Mouse (Mus musculus) heart, postnatal 0 days (tissue): ENCODE data around the gene Ly86. TPM values are rescaled to one million over a fixed set of nuclear protein-coding genes. Genes with fewer than 3 reads are reported as not detected.

Experiments
- ATAC-seq: fragments of 200-750 bp; cut with Nextera tagmentation; 2 replicates; pipeline ENCODE4 v1.8.0; 2017; ENCODE audit warnings: low read depth, moderate number of reproducible peaks, moderate library complexity; ENCODE audit not compliant: insufficient read depth
- DNase-seq: peaks from one replicate; pipeline ENCODE4 v3.0.0-alpha.2; 2016; ENCODE audit warnings: low spot score
- H3K27ac ChIP-seq: fragments of 300-500 bp; sonication (generic); 2 replicates; pipeline ENCODE4 v1.5.1; 2014; ENCODE audit warnings: low read depth, mild to moderate bottlenecking
- H3K27me3 ChIP-seq: fragments of 300-500 bp; sonication (generic); 2 replicates; pipeline ENCODE4 v1.6.1; 2014; ENCODE audit warnings: low read length, mixed read lengths; ENCODE audit not compliant: control insufficient read depth, insufficient read depth
- H3K36me3 ChIP-seq: fragments of 300-500 bp; sonication (generic); replicated peaks from 2 replicates; pipeline ENCODE4 v1.6.1; 2014; ENCODE audit warnings: low read length, mixed read lengths; ENCODE audit not compliant: control insufficient read depth, insufficient read depth
- H3K4me1 ChIP-seq: fragments of 300-500 bp; sonication (generic); 2 replicates; pipeline ENCODE4 v1.6.1; 2014; ENCODE audit warnings: antibody characterized with exemption; ENCODE audit not compliant: control insufficient read depth, insufficient read depth
- H3K4me2 ChIP-seq: fragments of 300-500 bp; sonication (generic); 2 replicates; pipeline ENCODE4 v1.6.1; 2014; ENCODE audit warnings: low read depth, mild to moderate bottlenecking, low read length, moderate library complexity
- H3K4me3 ChIP-seq: fragments of 300-500 bp; sonication (generic); 2 replicates; pipeline ENCODE4 v1.5.1; 2014; ENCODE audit warnings: low read depth, low read length
- H3K9ac ChIP-seq: fragments of 300-500 bp; sonication (generic); replicated peaks from 2 replicates; pipeline ENCODE4 v1.6.1; 2014; ENCODE audit warnings: low read depth, low read length, mixed read lengths
- H3K9me3 ChIP-seq: fragments of 300-500 bp; sonication (generic); replicated peaks from 2 replicates; pipeline ENCODE4 v1.6.1; 2016; ENCODE audit warnings: low read length; ENCODE audit not compliant: control insufficient read depth
- CTCF ChIP-seq: IDR thresholded peaks from 2 replicates; pipeline ENCODE4 v1.5.1; 2016; ENCODE audit warnings: antibody characterized with exemption, control low read depth, low read depth
- EP300 ChIP-seq: IDR thresholded peaks from 2 replicates; pipeline ENCODE4 v1.6.1; 2016; ENCODE audit warnings: antibody characterized with exemption, low read depth
- WGBS: fragments of 180-500 bp; shearing (Covaris S2); extraction: QIAGEN DNeasy Blood & Tissue Kit; methylation state at CpG from one replicate; pipeline ENCODE4 v1.1.7; 2014; 5-methylcytosine and 5-hydroxymethylcytosine counted together
- polyA plus RNA-seq: library from polyadenylated mRNA; unstranded; fragments of >200 nt; fragmentation: Nextera tagmentation; extraction: Ambion mirVana; gene quantifications from 2 replicates; pipeline ENCODE4 v1.2.1, GENCODE M21; 2015
- total RNA-seq: library from RNA; depleted of rRNA; stranded (reverse); fragments of >200 nt; gene quantifications from 2 replicates; pipeline ENCODE4 v1.2.3, GENCODE M21; 2014; ENCODE audit warnings: low replicate concordance

Gene Ly86
- total and polyA plus RNA-seq, 2 experiments from 2014 or later, result 4.5 TPM; not detected in 1

DNA sequence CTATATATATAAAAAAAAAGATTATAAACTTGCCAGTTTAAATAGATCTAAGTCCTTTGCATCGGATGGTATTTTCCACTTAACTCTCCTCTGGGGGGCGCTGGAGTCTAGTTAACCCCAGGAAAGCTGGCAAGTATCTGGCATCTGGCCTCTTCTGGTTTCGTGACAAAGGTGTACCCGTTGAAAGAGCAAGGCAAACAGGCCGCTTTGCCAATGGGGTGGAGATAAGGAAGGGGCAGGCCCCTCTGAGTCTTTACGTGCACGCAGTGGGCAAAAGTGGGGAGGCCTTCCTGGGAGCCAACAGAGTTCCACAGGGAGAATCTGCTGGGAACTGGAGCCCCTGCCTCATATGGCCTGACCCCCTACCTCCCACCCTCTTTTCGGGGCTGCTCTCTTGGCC is 122.8 kb downstream of the Ly86 start:
- Histone ChIP-seq H3K4me1 (peaks cover 8% of the 10 kb centered on the region), H3K9me3 (no peaks in the 10 kb centered on the region), H3K9ac (no peak overlapping the region), H3K36me3 (no peaks in the 10 kb centered on the region), H3K27me3 (no peaks in the 10 kb centered on the region), H3K4me2 (0 out of 2 replicates have a peak overlapping the region, but pooled peaks have one; percentile 19), H3K27ac (peak overlapping the region; percentile 44; the same call in 1 of the 2 replicates), H3K4me3 (no peak overlapping the region)
- 7% methylated on average over 8 of the region's 8 CpGs for whole genome bisulfite sequencing
- DNase-seq (peak; percentile 85), ATAC-seq (peak; percentile 80)
- TF ChIP-seq EP300 (0 out of 2 replicates have a peak, but pooled peaks have one; percentile 17), CTCF (peak; percentile 63)
